Mouse (Mus musculus): Measurements from ENCODE around the gene Fetub. TPM values are rescaled to one million over a fixed set of nuclear protein-coding genes. Genes with fewer than 3 reads are reported as not detected.

Fetub gene
- total RNA-seq, 1 experiment from 2014 or later: not detected

- ATAC-seq (replicated peaks in 1 of 2; ENCODE audit: insufficient read depth in 1 of 2, low FRiP score in 2 of 2, low TSS enrichment in 1 of 2, low read depth in 1 of 2, poor library complexity in 2 of 2, severe bottlenecking in 2 of 2): no peak
These were observed 21.5 kb upstream of the Fetub start for GRCm38 (mm10) chr16:22896618-22897017.

GRCm38 (mm10) chr16:22899346-22899745, 18.8 kb upstream of the Fetub start:
- ATAC-seq (replicated peaks in 1 of 2; ENCODE audit: insufficient read depth in 1 of 2, low FRiP score in 2 of 2, low TSS enrichment in 1 of 2, low read depth in 1 of 2, poor library complexity in 2 of 2, severe bottlenecking in 2 of 2): no peak

GRCm38 (mm10) chr16:22899866-22900570, 18.1 kb upstream of the Fetub start:
- ATAC-seq (replicated peaks in 1 of 2; ENCODE audit: insufficient read depth in 1 of 2, low FRiP score in 2 of 2, low TSS enrichment in 1 of 2, low read depth in 1 of 2, poor library complexity in 2 of 2, severe bottlenecking in 2 of 2): no peak

GRCm38 (mm10) chr16:22901326-22901725, 16.8 kb upstream of the Fetub start:
- no peak for ATAC-seq (replicated peaks in 1 of 2; ENCODE audit: insufficient read depth in 1 of 2, low FRiP score in 2 of 2, low TSS enrichment in 1 of 2, low read depth in 1 of 2, poor library complexity in 2 of 2, severe bottlenecking in 2 of 2)

- no peak for ATAC-seq (replicated peaks in 1 of 2; ENCODE audit: insufficient read depth in 1 of 2, low FRiP score in 2 of 2, low TSS enrichment in 1 of 2, low read depth in 1 of 2, poor library complexity in 2 of 2, severe bottlenecking in 2 of 2)
These were observed 8.8 kb upstream of the Fetub start for GRCm38 (mm10) chr16:22909290-22909689.

GRCm38 (mm10) chr16:22911986-22912385, 6.1 kb upstream of the Fetub start:
- no peak for ATAC-seq (replicated peaks in 1 of 2; ENCODE audit: insufficient read depth in 1 of 2, low FRiP score in 2 of 2, low TSS enrichment in 1 of 2, low read depth in 1 of 2, poor library complexity in 2 of 2, severe bottlenecking in 2 of 2)

- no peak for ATAC-seq (replicated peaks in 1 of 2; ENCODE audit: insufficient read depth in 1 of 2, low FRiP score in 2 of 2, low TSS enrichment in 1 of 2, low read depth in 1 of 2, poor library complexity in 2 of 2, severe bottlenecking in 2 of 2)
These were observed 5.2 kb upstream of the Fetub start for GRCm38 (mm10) chr16:22912886-22913285.

- no peak for ATAC-seq (replicated peaks in 1 of 2; ENCODE audit: insufficient read depth in 1 of 2, low FRiP score in 2 of 2, low TSS enrichment in 1 of 2, low read depth in 1 of 2, poor library complexity in 2 of 2, severe bottlenecking in 2 of 2)
These were observed 3.9 kb upstream of the Fetub start for GRCm38 (mm10) chr16:22914276-22914675.

- no peak for ATAC-seq (replicated peaks in 1 of 2; ENCODE audit: insufficient read depth in 1 of 2, low FRiP score in 2 of 2, low TSS enrichment in 1 of 2, low read depth in 1 of 2, poor library complexity in 2 of 2, severe bottlenecking in 2 of 2)
These were observed 654 bp downstream of the Fetub start for GRCm38 (mm10) chr16:22918664-22919312.

- ATAC-seq (replicated peaks in 1 of 2; ENCODE audit: insufficient read depth in 1 of 2, low FRiP score in 2 of 2, low TSS enrichment in 1 of 2, low read depth in 1 of 2, poor library complexity in 2 of 2, severe bottlenecking in 2 of 2): peak; percentile 49 to 66; a peak in 3 of 4 replicates
These were observed 2.1 kb downstream of the Fetub start for GRCm38 (mm10) chr16:22919971-22920854.

- ATAC-seq (replicated peaks in 1 of 2; ENCODE audit: insufficient read depth in 1 of 2, low FRiP score in 2 of 2, low TSS enrichment in 1 of 2, low read depth in 1 of 2, poor library complexity in 2 of 2, severe bottlenecking in 2 of 2): no peak
These were observed 3.6 kb downstream of the Fetub start for GRCm38 (mm10) chr16:22921761-22922160.

GRCm38 (mm10) chr16:22922433-22922832, 4.3 kb downstream of the Fetub start:
- no peak for ATAC-seq (replicated peaks in 1 of 2; ENCODE audit: insufficient read depth in 1 of 2, low FRiP score in 2 of 2, low TSS enrichment in 1 of 2, low read depth in 1 of 2, poor library complexity in 2 of 2, severe bottlenecking in 2 of 2)

GRCm38 (mm10) chr16:22929575-22929974, 11.4 kb downstream of the Fetub start:
- ATAC-seq (replicated peaks in 1 of 2; ENCODE audit: insufficient read depth in 1 of 2, low FRiP score in 2 of 2, low TSS enrichment in 1 of 2, low read depth in 1 of 2, poor library complexity in 2 of 2, severe bottlenecking in 2 of 2): no peak

- no peak for ATAC-seq (replicated peaks in 1 of 2; ENCODE audit: insufficient read depth in 1 of 2, low FRiP score in 2 of 2, low TSS enrichment in 1 of 2, low read depth in 1 of 2, poor library complexity in 2 of 2, severe bottlenecking in 2 of 2)
These were observed 13.5 kb downstream of the Fetub start for GRCm38 (mm10) chr16:22931431-22932200.

GRCm38 (mm10) chr16:22937631-22938030, 19.5 kb downstream of the Fetub start:
- ATAC-seq (replicated peaks in 1 of 2; ENCODE audit: insufficient read depth in 1 of 2, low FRiP score in 2 of 2, low TSS enrichment in 1 of 2, low read depth in 1 of 2, poor library complexity in 2 of 2, severe bottlenecking in 2 of 2): no peak

- no peak for ATAC-seq (replicated peaks in 1 of 2; ENCODE audit: insufficient read depth in 1 of 2, low FRiP score in 2 of 2, low TSS enrichment in 1 of 2, low read depth in 1 of 2, poor library complexity in 2 of 2, severe bottlenecking in 2 of 2)
These were observed 20.4 kb downstream of the Fetub start for GRCm38 (mm10) chr16:22938541-22938940.

GRCm38 (mm10) chr16:22939120-22939695, 21.1 kb downstream of the Fetub start:
- no peak for ATAC-seq (replicated peaks in 1 of 2; ENCODE audit: insufficient read depth in 1 of 2, low FRiP score in 2 of 2, low TSS enrichment in 1 of 2, low read depth in 1 of 2, poor library complexity in 2 of 2, severe bottlenecking in 2 of 2)

Data from hematopoietic stem cell, adult 5-6 weeks (primary cell).